Mouse (Mus musculus): ENCODE data around the gene Spindoc.

- no peak for TF ChIP-seq CTCF (IDR thresholded peaks at IDR 0.05; ENCODE audit: borderline replicate concordance, insufficient read depth, low read length)
- no peak for TF ChIP-seq POLR2A (IDR thresholded peaks at IDR 0.05; ENCODE audit: low read depth, low read length)
These were observed 8.3 kb downstream of the Spindoc start for GRCm38 (mm10) chr19:7374491-7374890.

All from embryonic fibroblast, embryonic 13.5 days (primary cell).